Mouse (Mus musculus) G1E (cell line): ENCODE measurements around the gene Pdzd2.

Source experiments
- CTCF ChIP-seq: IDR thresholded peaks from 2 replicates; pipeline ENCODE4 v1.5.1; 2012; ENCODE audit warnings: low read depth, low read length, inconsistent platforms, mixed read lengths
- POLR2AphosphoS5 ChIP-seq: IDR thresholded peaks from 2 replicates; pipeline ENCODE4 v1.6.1; 2012; ENCODE audit warnings: low read depth, low read length, inconsistent platforms; ENCODE audit not compliant: insufficient replicate concordance

GRCm38 (mm10) chr15:12732613-12733012 is 7.1 kb downstream of the Pdzd2 start:
- TF ChIP-seq POLR2AphosphoS5 (no peak), CTCF (no peak)
